Mouse (Mus musculus) gastrocnemius, postnatal 14 days (tissue): Measurements from ENCODE around the gene Rnf225. TPM values are rescaled to one million over a fixed set of nuclear protein-coding genes. Genes with fewer than 3 reads are reported as not detected.
A peak's percentile ranks its signal among the peaks of the same experiment; 100 is the strongest.
"Not testable (repeated sequence)": the region's sequence is repeated elsewhere in the genome, so short reads cannot be mapped to it uniquely, and the experiment has no call there.

Experiments used
- DNase-seq: peaks from one replicate; pipeline ENCODE4 v3.0.0; 2021; ENCODE audit warnings: mixed read lengths
- intact Hi-C: fragments of 180-260 bp; cut with DNase I; formaldehyde crosslinking; loops from one replicate; pipeline ENCODE4 v1.15.1; 2025; ENCODE audit warnings: low total_unique reads
- long read RNA-seq, 2 experiments: library from polyadenylated mRNA; stranded (forward); transcript quantifications; one replicate each; pipeline ENCODE4 v2.0.0; 2021
- total RNA-seq, 2 experiments: library from RNA; stranded (reverse); gene quantifications; 2 replicates each; pipeline ENCODE4 v1.2.3; 2021

Gene Rnf225
- under 1 TPM; 0.25 to 0.27 TPM for total RNA-seq
- long read RNA-seq, experiment 1, result 0 reads
- long read RNA-seq, experiment 2, result 0 reads

GRCm38 (mm10) chr7:12927191-12927680 is at the start of gene Rnf225:
TSS of gene Rnf225 (plus strand) at chr7:12927416.
- intact Hi-C loops, result loop anchor here (10.0 kb wide), 1 partner anchor 48 kb away; the partner anchor contains the start of gene Zfp446
- DNase-seq, result no peak

DNA sequence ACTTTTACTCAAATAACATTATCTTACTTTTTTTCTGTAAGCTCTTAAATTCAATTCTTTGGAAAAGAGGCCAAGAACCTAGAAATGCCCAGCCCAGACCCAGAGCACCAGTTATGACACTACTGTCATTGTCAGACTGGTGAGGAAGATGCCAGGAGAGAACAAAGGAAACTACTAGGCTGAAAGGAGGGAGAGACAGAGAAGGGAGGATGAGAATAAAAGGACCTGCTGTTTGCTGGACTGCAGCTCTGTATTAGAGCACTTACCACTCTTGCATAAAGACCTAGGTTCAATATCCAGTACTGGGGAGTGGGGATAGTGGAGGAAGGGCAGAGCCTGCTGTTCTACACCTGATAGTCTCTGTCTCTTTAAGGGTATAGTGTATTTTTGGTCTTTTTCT is 47.2 kb upstream of the Rnf225 start:
- intact Hi-C loops, result no loop called here
- DNase-seq, result no peak

DNA sequence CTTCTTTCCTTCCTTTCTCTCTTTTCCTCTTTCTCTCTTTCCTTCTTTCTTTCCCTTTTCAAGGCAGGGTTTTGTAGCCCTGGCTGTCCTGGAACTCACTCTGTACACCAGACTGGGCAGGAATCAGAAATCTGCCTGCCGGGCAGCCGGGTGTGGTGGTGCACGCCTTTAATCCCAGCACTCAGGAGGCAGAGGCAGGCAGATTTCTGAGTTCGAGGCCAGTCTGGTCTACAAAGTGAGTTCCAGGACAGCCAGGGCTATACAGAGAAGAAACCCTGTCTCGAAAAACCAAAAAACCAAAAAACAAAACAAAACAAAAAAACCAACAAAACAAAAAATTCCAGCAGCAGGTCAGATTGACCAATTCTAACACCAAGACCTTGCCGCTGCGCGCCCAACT is 46.7 kb upstream of the Rnf225 start:
- intact Hi-C loops, DNase-seq: not testable (repeated sequence)

GRCm38 (mm10) chr7:12880911-12881660 is 46.1 kb upstream of the Rnf225 start, which contains the start of gene Zfp128:
TSS of gene Zfp128 (plus strand) at chr7:12881177.
- peak; percentile 95 for DNase-seq
- intact Hi-C loops, result no loop called here

DNA sequence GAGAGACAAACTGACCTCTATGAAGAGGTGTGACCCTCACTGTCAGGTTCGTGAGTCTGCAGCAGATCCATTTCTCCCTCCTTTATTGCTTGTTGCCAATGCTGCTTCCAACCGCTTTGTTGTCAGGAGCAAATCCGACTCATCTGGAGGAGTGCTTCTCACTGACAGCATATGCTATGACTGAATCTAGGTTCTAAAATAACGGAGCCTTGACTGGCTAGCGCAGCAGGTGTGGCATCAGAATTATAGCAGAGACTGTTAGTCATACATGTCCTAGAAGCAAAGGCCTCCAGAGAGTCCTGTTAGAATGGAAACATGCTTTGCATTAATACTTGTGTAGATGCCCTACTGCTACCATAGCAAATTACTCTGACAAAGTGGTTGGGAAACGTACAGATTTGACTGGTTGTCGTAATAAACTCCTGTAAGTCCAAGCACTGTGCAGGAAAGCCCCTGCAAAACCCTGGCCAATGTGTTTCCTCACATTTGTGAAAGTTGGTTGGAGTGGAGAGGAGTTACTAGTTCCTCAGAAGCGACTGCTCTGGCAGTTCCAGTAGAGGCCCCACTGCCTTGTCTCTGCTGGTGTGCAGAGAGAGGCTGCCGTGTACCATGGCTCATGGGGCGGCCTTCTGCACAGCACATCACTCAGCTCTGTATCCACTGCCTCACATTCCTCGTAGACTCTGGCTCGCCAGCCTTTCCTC is 40.5 kb upstream of the Rnf225 start:
- no peak for DNase-seq
- intact Hi-C loops, result no loop called here

- DNase-seq, result no peak
- intact Hi-C loops, result no loop called here
Observed at GRCm38 (mm10) chr7:12887585-12887984, 39.6 kb upstream of the Rnf225 start.

- intact Hi-C loops, result no loop called here
- no peak for DNase-seq
Observed at GRCm38 (mm10) chr7:12890928-12891327, 36.3 kb upstream of the Rnf225 start.

DNA sequence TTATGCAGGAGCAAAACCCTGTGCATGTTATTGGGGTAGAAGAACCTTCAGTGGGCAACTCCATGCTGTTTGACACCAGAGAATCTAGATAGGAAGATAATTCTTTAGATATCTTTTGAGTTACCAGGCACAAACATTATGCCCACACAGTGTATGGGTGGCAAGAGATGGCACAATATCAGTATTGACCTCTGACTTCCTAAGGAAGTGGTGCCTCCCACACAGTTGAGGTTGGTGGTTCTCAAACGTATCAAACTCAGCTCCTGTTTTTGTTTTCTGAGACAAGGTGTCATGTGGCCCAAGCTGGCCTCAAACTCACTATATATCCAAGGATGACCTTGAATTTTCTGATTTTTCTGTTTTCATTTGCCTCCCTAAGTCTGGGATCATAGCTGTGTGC is 35.9 kb upstream of the Rnf225 start:
- intact Hi-C loops, result no loop called here
- DNase-seq, result no peak

DNA sequence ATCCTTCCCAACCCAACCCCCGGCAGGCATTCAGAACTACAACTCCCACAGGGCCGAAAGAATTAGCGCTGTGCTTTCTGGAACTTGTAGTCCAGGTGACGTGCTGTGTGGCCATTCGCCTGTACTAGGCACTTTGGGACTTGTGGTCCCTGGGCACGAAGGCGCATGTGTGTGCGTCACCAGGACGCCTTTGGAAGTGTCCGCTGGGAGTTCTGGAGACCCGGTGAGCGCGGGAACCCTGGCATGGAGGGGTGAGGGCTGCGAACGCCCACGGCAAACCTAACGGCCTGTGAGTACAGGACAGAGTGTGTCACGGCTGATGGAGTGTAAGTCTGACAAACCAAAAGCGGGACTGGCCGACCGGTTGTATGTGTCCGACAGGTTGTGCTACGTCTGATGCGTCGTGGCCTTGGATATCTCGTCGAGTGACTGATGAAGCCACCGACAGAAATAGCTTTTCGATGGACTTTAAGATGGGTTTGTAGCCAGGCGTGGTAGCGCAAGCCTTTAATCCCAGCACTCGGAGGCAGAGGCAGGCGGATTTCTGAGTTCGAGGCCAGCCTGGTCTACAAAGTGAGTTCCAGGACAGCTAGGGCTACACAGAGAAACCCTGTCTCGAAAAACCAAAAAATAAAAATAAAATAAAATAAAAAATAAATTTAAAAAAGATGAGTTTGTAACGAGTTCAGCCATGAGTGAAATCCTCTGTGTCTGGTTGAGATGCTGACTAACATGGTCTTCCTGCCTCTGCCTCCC is 29.4 kb upstream of the Rnf225 start, which contains the start of gene Zscan22:
TSS of gene Zscan22 (plus strand) at position 161 of the 756 bp plus-strand sequence.
- intact Hi-C loops, result loop anchor here (2.0 kb wide), 1 partner anchor 67 kb away; the partner anchor contains the start of gene Zfp324
- DNase-seq, result peak; percentile 92

- intact Hi-C loops, result loop anchor here (5.0 kb wide), 1 partner anchor 151 kb away; the partner anchor contains the start of gene Mzf1
Observed at GRCm38 (mm10) chr7:12901517-12901916, 25.7 kb upstream of the Rnf225 start.

GRCm38 (mm10) chr7:12903623-12904022 is 23.6 kb upstream of the Rnf225 start:
- intact Hi-C loops, result loop anchor here (5.0 kb wide), 1 partner anchor 149 kb away; the partner anchor contains the start of gene Mzf1
- DNase-seq, result no peak

More at GRCm38 (mm10) chr7:12901517-12901916, 25.7 kb upstream of the Rnf225 start:
- no peak for DNase-seq

- intact Hi-C loops, result no loop called here
Observed at GRCm38 (mm10) chr7:12905146-12905545, 22.1 kb upstream of the Rnf225 start.

GRCm38 (mm10) chr7:12909498-12909962 is 17.7 kb upstream of the Rnf225 start:
- peak; percentile 53 for DNase-seq
- intact Hi-C loops, result no loop called here

More at GRCm38 (mm10) chr7:12905146-12905545, 22.1 kb upstream of the Rnf225 start:
- DNase-seq, result no peak

DNA sequence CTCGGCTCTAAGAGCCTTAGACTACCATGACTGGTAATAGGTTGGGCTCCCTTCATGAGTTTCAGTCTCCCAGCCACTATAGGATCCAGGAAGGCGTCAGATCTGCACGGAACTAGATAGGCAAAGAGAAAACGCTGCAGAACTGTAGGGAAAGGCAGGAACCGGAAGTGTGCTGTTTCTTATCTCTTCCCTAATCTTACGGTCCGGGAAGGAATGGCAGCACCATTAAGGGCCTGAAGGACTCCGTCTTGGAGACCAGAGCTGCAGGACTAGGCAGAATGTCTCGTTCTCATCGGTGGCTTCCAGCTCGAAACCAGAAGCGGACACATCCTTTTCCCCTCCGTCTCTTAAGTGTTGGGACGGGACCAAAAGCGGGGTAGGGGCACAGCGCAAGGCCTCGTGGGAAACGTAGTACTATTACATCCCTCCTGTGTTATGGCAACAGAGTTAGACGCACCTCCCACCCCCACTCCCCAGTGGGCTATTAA is 17.0 kb upstream of the Rnf225 start:
- intact Hi-C loops, result loop anchor here (10.0 kb wide), 1 partner anchor 85 kb away; the partner anchor contains the start of genes Slc27a5 and Trim28
- peak; percentile 42 for DNase-seq

- intact Hi-C loops, result loop anchor here (10.0 kb wide), 1 partner anchor 81 kb away; the partner anchor contains the start of genes Slc27a5 and Trim28
- no peak for DNase-seq
Observed at GRCm38 (mm10) chr7:12913556-12913955, 13.7 kb upstream of the Rnf225 start.

GRCm38 (mm10) chr7:12920495-12920894 is 6.7 kb upstream of the Rnf225 start:
- intact Hi-C loops, result loop anchor here (10.0 kb wide), 1 partner anchor 54 kb away; the partner anchor contains the start of gene Zfp446

GRCm38 (mm10) chr7:12921318-12921704 is 5.9 kb upstream of the Rnf225 start:
- DNase-seq, result no peak
- intact Hi-C loops, result loop anchor here (10.0 kb wide), 1 partner anchor 53 kb away; the partner anchor contains the start of gene Zfp446

More at GRCm38 (mm10) chr7:12920495-12920894, 6.7 kb upstream of the Rnf225 start:
- DNase-seq, result not testable (repeated sequence)

DNA sequence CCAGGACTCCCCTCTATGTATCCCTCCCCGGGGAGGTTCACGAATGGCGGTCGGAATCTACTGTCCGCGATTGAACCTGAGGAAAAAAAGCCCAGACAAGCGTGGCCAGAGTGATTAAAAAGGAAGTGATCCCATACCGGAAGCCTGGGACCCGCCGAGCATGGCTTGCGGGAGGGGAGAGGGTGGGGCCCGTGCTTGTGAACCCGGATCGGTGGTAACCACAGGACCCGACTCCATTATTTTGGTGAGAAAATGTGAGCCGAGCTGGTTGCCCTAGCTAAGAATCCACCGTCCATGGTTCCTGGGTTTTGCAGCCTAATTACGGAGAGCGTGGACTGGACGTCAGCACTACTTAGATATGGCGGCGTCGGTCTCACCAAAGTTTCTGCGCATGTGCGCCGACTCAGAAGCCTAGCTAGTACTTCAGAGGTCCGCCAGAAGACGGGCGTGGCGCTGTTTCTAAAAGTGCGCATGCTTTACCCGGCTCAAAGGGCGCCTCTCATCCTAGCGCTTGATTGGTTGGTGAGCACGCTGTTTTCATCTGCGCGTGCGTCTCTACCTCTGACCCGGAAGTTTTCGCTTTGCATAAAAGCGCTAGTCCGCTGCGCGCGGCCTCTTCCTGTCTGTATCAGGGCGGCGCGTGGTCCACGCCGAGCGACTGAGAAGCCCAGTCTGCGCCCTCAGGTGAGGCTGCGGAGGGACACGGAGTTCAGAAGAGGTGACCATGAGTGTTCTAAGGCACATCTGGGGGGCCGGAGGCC is 5.3 kb upstream of the Rnf225 start, which contains the start of gene Rps5:
TSS of gene Rps5 (plus strand) at position 586 of the 761 bp plus-strand sequence.
- intact Hi-C loops, result loop anchor here (10.0 kb wide), 1 partner anchor 53 kb away; the partner anchor contains the start of gene Zfp446
- peak; percentile 98 for DNase-seq
